Mouse (Mus musculus): Measurements from ENCODE around the gene Srp54a.
"Not testable (repeated sequence)": the region's sequence is repeated elsewhere in the genome, so short reads cannot be mapped to it uniquely, and the experiment has no call there.

Gene Srp54a

DNA sequence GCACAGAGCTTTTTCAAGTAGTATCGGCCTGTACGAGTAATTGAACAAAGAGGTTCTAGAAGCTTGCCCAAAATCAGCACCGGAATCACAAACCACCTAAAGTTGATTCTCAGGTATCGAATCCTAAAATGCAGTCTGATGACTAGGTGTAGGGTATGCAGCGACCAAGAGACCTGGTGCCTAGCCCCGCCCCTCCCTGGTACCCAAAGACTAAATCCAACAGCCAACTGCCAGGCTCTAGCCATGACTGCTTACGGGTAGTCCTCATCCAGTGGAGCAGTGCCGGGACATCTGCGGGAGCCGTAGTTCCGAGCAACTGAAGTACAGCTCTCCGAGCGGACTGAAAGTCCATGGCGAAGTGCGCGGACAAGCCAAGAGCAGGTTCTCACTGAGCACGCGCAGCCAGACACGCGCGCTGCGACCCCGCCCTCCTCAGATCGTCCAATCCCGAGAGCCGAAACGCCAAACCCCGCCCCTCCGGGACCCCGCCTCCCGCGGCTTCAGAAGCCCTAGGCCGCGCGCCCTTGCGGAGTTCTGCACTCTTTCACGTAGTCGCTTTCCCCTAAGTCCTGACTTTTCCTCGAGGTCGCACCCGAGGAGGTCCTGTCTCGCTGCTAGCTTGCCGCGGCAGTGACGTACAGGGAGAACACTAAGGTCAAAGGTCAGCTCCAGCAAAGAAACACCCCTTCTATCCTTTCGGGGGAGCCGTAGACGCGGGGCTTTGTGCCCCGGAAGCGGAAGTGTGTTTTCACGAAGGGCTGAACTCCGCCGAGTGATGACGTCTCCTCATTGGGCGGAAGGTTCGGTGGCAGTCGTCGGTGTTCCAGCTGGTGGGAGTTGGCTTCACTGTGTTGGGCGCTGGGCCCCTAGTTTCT, at the start of gene Srp54a, which contains the start of gene 2700097O09Rik:
Gene Srp54a, plus strand, starts transcription at position 537 of the 875 bp plus-strand sequence.
Gene 2700097O09Rik, minus strand, starts transcription at position 385 of the 875 bp plus-strand sequence.
- peak; percentile 93 for DNase-seq

- DNase-seq: no peak
These were observed 39.1 kb upstream of the Srp54a start for GRCm38 (mm10) chr12:55041011-55041410.

- DNase-seq: no peak
These were observed 30.2 kb upstream of the Srp54a start for GRCm38 (mm10) chr12:55049731-55050353.

- DNase-seq: no peak
These were observed 28.6 kb upstream of the Srp54a start for GRCm38 (mm10) chr12:55051210-55052173.

DNA sequence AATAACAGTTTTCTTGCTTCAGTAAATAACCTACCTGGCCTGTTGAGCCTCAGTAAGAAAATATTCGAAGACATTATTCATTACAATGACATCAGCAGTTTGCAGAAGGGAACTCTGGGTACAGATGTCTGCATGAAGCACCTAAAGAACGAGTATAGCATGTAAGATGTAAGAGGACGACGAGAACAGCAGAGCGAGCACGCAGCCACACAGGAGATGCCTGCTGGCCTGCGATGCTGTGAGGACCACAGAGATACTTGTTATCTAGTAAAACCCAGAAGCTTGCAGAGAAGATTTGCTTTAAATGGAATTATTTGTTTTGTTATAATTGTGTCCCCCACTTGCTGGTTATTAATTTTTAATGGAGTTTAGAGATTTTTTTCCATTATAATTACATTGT, 26.8 kb upstream of the Srp54a start:
- no peak for DNase-seq

DNA sequence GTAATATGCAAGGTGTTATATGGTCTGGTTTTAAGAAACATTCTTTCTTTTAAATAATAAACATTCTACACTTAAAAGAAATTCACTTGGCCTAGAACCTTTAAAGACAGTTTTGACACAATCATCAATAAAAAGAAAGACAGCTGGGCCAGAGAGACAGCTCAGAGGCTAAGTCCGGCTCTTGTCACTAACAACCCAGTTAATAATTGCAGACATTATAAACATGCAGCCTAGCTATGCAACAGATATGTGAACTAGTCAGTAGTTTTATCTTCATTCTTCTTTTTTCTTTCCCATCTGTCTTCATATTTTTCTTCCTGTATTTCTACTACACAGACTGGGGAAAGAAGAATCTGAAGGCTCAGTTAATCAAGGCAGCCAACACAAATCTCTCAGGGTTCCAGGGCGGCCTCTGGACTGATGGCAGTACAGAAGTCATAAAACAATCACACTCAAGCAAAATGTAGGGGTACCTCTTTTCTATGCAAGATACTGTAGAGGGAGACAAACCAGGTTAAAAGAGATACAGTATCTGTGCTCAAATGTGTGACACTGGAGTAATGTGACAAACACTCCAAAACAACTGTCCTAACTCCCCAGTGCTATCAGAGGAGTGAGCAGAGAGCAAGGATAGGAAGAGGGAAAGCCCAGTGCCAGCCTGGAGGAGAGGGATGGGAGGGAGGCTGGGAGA, 25.4 kb upstream of the Srp54a start:
- DNase-seq: no peak

DNA sequence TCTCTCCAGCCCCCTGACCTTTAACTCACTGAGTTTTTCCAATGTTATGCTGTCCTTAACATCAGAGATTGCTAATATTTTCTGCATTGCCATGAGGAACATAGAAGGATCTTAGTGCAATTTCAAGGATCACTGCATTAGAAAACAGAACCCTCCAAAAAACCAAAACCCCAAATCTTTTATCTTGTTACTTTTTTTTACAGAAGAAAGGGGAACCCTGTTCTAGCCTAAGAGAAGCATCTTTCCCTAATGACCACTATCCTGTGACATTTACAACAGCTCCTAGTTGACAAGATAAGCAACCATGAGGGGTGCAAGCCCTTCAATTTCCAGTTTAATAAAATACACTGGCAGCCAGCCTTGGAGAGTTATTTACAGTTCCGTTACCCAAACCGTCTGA, 23.4 kb upstream of the Srp54a start:
- DNase-seq: no peak

GRCm38 (mm10) chr12:55058865-55059615, 21.0 kb upstream of the Srp54a start:
- DNase-seq: peak; percentile 57

GRCm38 (mm10) chr12:55059812-55060211, 20.2 kb upstream of the Srp54a start:
- no peak for DNase-seq

GRCm38 (mm10) chr12:55060212-55060898, 19.7 kb upstream of the Srp54a start:
- no peak for DNase-seq

- no peak for DNase-seq
These were observed 19.1 kb upstream of the Srp54a start for GRCm38 (mm10) chr12:55061006-55061405.

GRCm38 (mm10) chr12:55062141-55062540, 17.9 kb upstream of the Srp54a start:
- no peak for DNase-seq

GRCm38 (mm10) chr12:55072495-55072894, 7.6 kb upstream of the Srp54a start:
- DNase-seq: no peak

DNA sequence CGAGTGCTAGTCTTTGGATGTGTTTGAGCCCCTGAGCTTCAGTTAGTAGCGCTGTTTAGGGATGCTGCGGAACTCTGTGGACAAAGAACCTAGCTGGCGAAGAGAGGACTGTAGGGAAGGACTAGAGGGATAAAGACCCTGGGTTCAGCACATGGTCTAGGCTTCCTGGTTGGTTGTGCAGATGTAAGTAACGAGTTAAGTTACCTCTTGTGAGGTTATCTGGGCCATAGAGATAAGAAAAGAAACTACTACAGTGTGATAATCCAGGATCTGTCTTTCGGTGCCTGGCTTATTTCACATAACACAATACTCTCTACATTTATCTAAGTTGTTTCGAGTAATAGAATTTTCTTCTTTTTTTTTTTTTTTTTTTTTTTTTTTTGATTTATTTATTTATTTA, 6.4 kb upstream of the Srp54a start:
- DNase-seq: no peak

- no peak for DNase-seq
These were observed 4.8 kb upstream of the Srp54a start for GRCm38 (mm10) chr12:55075296-55075695.

GRCm38 (mm10) chr12:55078706-55079105, 1.4 kb upstream of the Srp54a start:
- DNase-seq: not testable (repeated sequence)

DNA sequence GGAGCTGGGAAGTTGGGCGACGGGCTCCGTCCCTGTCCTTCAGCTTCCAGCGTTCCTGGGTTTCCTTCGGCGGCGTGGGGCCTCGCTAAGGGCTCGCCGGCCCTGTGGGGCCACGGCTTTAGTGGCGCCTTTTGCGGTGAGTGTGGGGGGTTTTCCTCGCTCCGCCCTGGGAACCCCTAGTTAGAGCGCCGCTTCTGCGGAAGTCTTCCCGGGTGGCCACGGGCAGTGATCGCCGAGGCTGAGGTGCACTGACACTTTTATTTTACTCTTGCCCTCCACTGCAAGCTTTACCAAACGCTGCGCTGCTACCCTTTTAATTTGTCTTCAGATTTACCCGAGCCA, 510 bp downstream of the Srp54a start:
- not testable (repeated sequence) for DNase-seq

GRCm38 (mm10) chr12:55092127-55092526, 12.1 kb downstream of the Srp54a start:
- DNase-seq: not testable (repeated sequence)

DNA sequence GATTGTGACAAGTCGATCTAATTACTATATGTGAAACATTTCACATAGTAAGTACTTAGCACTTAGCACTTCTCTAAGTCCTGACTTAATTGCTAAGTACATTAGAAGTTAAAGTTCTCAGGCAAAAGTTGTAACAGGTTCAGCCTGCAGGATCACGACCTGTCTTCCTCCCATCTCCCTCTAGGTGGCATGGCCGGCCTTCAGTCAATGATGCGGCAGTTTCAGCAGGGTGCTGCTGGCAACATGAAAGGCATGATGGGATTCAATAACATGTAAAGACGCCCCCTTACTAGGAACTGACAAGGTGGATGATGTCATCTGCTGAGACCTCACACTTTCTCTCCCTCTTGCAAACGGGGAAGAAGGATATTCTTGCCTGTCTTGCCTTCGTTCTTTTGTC, 32.6 kb downstream of the Srp54a start:
- not testable (repeated sequence) for DNase-seq

DNA sequence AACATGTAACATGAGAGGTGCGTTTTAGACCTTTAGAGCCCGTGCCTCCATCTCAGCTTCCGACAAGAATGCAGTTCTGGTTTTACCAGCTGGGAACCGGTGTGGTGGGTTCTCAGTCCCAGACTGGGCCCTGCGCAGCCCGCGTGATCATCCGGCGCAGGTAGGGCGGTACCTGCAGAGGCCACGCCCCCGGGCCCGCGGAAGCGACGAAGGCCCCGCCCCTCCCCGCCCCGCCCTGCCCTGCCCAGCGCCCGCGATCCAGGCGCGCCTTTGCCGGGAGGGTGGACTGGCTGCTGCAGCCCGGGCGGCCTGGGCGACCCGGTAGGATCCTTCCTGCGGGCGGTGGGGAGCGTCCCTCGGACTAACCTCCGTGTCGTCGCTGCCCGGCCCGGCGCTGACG, 44.2 kb downstream of the Srp54a start, which contains the start of gene Fam177a:
Gene Fam177a, plus strand, starts transcription at position 228 of the 400 bp plus-strand sequence.
- DNase-seq: not testable (repeated sequence)

- not testable (repeated sequence) for DNase-seq
These were observed 44.7 kb downstream of the Srp54a start for GRCm38 (mm10) chr12:55124731-55125130.
